11 mouse cellular contexts compared by ENCODE assay signal in genomic region chr1:193316358-193316750, GRCm38 (mm10). TPM values are rescaled to one million over a fixed set of nuclear protein-coding genes. Genes with fewer than 3 reads are reported as not detected.
A peak's percentile ranks its signal among the peaks of the same experiment; 100 is the strongest.
DNase-seq lines count a peak whose midpoint lies in the region; ATAC-seq and TF ChIP-seq lines count a peak whose summit lies in the region.
"Had no signal": no experiment of that assay in that cellular context is flagged by ENCODE, and none has a peak within 500 bp of the region (broad histone marks: within the 10 kb centered on the region; RNA-seq: fewer than 3 reads in every experiment).

No protein-coding gene starts in this region.

- H3K4me3 ChIP-seq in cerebellum, adult 2 months (replicated peaks; ENCODE audit: insufficient read depth, low read depth, low read length): no peak overlapping the region
- no peak overlapping the region for H3K4me3 ChIP-seq in heart, embryonic 13.5 days
- no peak overlapping the region for H3K4me3 ChIP-seq in limb, embryonic 13.5 days
- H3K4me3 ChIP-seq in limb, embryonic 10.5 days: no peak overlapping the region
- no peak overlapping the region for H3K4me3 ChIP-seq in intestine, embryonic 16.5 days (ENCODE audit: low read length)
- H3K4me3 ChIP-seq: embryonic facial prominence, embryonic 12.5 days; midbrain, embryonic 12.5 days had no signal

- DNase-seq in cerebellum, adult 2 months: no peak
- no peak for DNase-seq in cerebellum, adult 8-10 months
- DNase-seq in heart, adult 11 months: no peak
- no peak for DNase-seq in limb, embryonic 10.5 days (ENCODE audit: low spot score)
- DNase-seq in retina, embryonic 14.5 days (ENCODE audit: low spot score): no peak

- no peaks in the 10 kb centered on the region for H3K27me3 ChIP-seq in cerebellum, adult 2 months (ENCODE audit: control insufficient read depth, insufficient read depth, low read length)
- H3K27me3 ChIP-seq in heart, embryonic 13.5 days (replicated peaks): no peaks in the 10 kb centered on the region
- H3K27me3 ChIP-seq in limb, embryonic 13.5 days: no peaks in the 10 kb centered on the region
- no peaks in the 10 kb centered on the region for H3K27me3 ChIP-seq in limb, embryonic 10.5 days (ENCODE audit: low read depth, poor library complexity, severe bottlenecking)
- H3K27me3 ChIP-seq in intestine, embryonic 16.5 days (replicated peaks; ENCODE audit: control insufficient read depth, insufficient read depth, low read length): no peaks in the 10 kb centered on the region
- H3K27me3 ChIP-seq: embryonic facial prominence, embryonic 12.5 days had no signal

- H3K4me1 ChIP-seq in cerebellum, adult 2 months (ENCODE audit: control insufficient read depth, insufficient read depth, low read length): peaks cover 32% of the 10 kb centered on the region
- peaks cover 62% of the 10 kb centered on the region for H3K4me1 ChIP-seq in heart, embryonic 13.5 days
- H3K4me1 ChIP-seq in limb, embryonic 13.5 days: 0 out of 2 replicates have a peak, but pooled peaks cover 2% of the 10 kb centered on the region
- peaks cover 20% of the 10 kb centered on the region for H3K4me1 ChIP-seq in limb, embryonic 10.5 days
- H3K4me1 ChIP-seq in intestine, embryonic 16.5 days (ENCODE audit: control insufficient read depth, insufficient read depth, low read length): peaks cover 14% of the 10 kb centered on the region; the same call in 1 of the 2 replicates
- H3K4me1 ChIP-seq: embryonic facial prominence, embryonic 12.5 days had no signal

- H3K9me3 ChIP-seq in heart, embryonic 13.5 days: no peaks in the 10 kb centered on the region
- no peaks in the 10 kb centered on the region for H3K9me3 ChIP-seq in limb, embryonic 13.5 days
- no peaks in the 10 kb centered on the region for H3K9me3 ChIP-seq in limb, embryonic 10.5 days (replicated peaks)
- no peaks in the 10 kb centered on the region for H3K9me3 ChIP-seq in intestine, embryonic 16.5 days (ENCODE audit: control insufficient read depth, low read length)
- H3K9me3 ChIP-seq: embryonic facial prominence, embryonic 12.5 days; G1E; midbrain, embryonic 12.5 days had no signal

- ATAC-seq in heart, embryonic 13.5 days (ENCODE audit: extremely low read depth, insufficient number of reproducible peaks, low FRiP score, low TSS enrichment): no peak
- ATAC-seq in limb, embryonic 13.5 days (ENCODE audit: low FRiP score, low read depth): no peak
- peak; percentile 9; the same call in 1 of the 2 replicates for ATAC-seq in intestine, embryonic 16.5 days

- WGBS in cerebellum, adult 2 months: 20% methylated on average over 9 of the region's 9 CpGs
- 31% methylated on average over 9 of the region's 9 CpGs for WGBS in heart, embryonic 13.5 days
- 82% methylated on average over 9 of the region's 9 CpGs for WGBS in limb, embryonic 13.5 days
- 87% methylated on average over 9 of the region's 9 CpGs for WGBS in limb, embryonic 10.5 days
- 67% methylated on average over 9 of the region's 9 CpGs for WGBS in intestine, embryonic 16.5 days

- H3K4me2 ChIP-seq in heart, embryonic 13.5 days: no peak overlapping the region
- H3K4me2 ChIP-seq in limb, embryonic 13.5 days (replicated peaks): no peak overlapping the region
- no peak overlapping the region for H3K4me2 ChIP-seq in intestine, embryonic 16.5 days (ENCODE audit: low read depth, low read length)
- H3K4me2 ChIP-seq: embryonic facial prominence, embryonic 12.5 days; midbrain, embryonic 12.5 days had no signal

- no peak for TF ChIP-seq POLR2A in cerebellum, adult 2 months (IDR thresholded peaks at IDR 0.05; ENCODE audit: borderline replicate concordance, insufficient read depth, low read length)

- 0 out of 2 replicates have a peak overlapping the region, but pooled peaks have one; percentile 29 for H3K9ac ChIP-seq in heart, embryonic 13.5 days
- no peak overlapping the region for H3K9ac ChIP-seq in limb, embryonic 13.5 days
- no peak overlapping the region for H3K9ac ChIP-seq in intestine, embryonic 16.5 days (ENCODE audit: low read depth, low read length)
- H3K9ac ChIP-seq: embryonic facial prominence, embryonic 12.5 days; midbrain, embryonic 12.5 days had no signal

- no peak for TF ChIP-seq CTCF in cerebellum, adult 2 months (IDR thresholded peaks at IDR 0.05; ENCODE audit: borderline replicate concordance, insufficient read depth, low read depth, low read length)

- peak overlapping the region; percentile 94 for H3K27ac ChIP-seq in cerebellum, adult 2 months (ENCODE audit: insufficient read depth, low read length)
- H3K27ac ChIP-seq in heart, embryonic 13.5 days (replicated peaks): peak overlapping the region; percentile 96
- H3K27ac ChIP-seq in limb, embryonic 13.5 days: 0 out of 2 replicates have a peak overlapping the region, but pooled peaks have one; percentile 0
- H3K27ac ChIP-seq in limb, embryonic 10.5 days: no peak overlapping the region
- H3K27ac ChIP-seq in intestine, embryonic 16.5 days (ENCODE audit: low read length): peak overlapping the region; percentile 84
- H3K27ac ChIP-seq: embryonic facial prominence, embryonic 12.5 days; midbrain, embryonic 12.5 days had no signal

- H3K36me3 ChIP-seq in heart, embryonic 13.5 days: no peaks in the 10 kb centered on the region
- no peaks in the 10 kb centered on the region for H3K36me3 ChIP-seq in limb, embryonic 13.5 days
- no peaks in the 10 kb centered on the region for H3K36me3 ChIP-seq in limb, embryonic 10.5 days
- H3K36me3 ChIP-seq in intestine, embryonic 16.5 days (ENCODE audit: control insufficient read depth, insufficient read depth, low read length): no peaks in the 10 kb centered on the region
- H3K36me3 ChIP-seq: embryonic facial prominence, embryonic 12.5 days; G1E; midbrain, embryonic 12.5 days had no signal

RNA-seq across cellular contexts. Expression of gene G0s2, which starts 43.3 kb away (rescaled TPM):
- polyA plus RNA-seq in cerebellum, adult 2 months (2012; rRNA removed): 36.0 and 37.1 TPM in 2 replicates
- polyA plus RNA-seq in heart, embryonic 13.5 days (2015; fragmentation: Nextera tagmentation; extraction: Ambion mirVana): 50.8 and 60.1 TPM in 2 replicates
- 18.7 and 19.3 TPM in 2 replicates for polyA plus RNA-seq in limb, embryonic 13.5 days (2015; fragmentation: Nextera tagmentation; extraction: Ambion mirVana)
- polyA plus RNA-seq in limb, embryonic 10.5 days (2016; fragmentation: Nextera tagmentation; extraction: Ambion mirVana): 4.6 and 6.3 TPM in 2 replicates
- polyA plus RNA-seq in intestine, embryonic 16.5 days (2015; fragmentation: Nextera tagmentation; extraction: Ambion mirVana): 20.0 and 25.1 TPM in 2 replicates
- polyA plus RNA-seq: G1E had no signal

RNA-seq across cellular contexts. Expression of gene Hsd11b1, which starts 52.5 kb away (rescaled TPM):
- 94.8 and 95.6 TPM in 2 replicates for polyA plus RNA-seq in cerebellum, adult 2 months (2012; rRNA removed)
- polyA plus RNA-seq in heart, embryonic 13.5 days (2015; fragmentation: Nextera tagmentation; extraction: Ambion mirVana): 1.3 and 1.9 TPM in 2 replicates
- polyA plus RNA-seq in limb, embryonic 13.5 days (2015; fragmentation: Nextera tagmentation; extraction: Ambion mirVana): 0.86 and 1.3 TPM in 2 replicates
- not detected in 2 replicates for polyA plus RNA-seq in limb, embryonic 10.5 days (2016; fragmentation: Nextera tagmentation; extraction: Ambion mirVana)
- polyA plus RNA-seq in intestine, embryonic 16.5 days (2015; fragmentation: Nextera tagmentation; extraction: Ambion mirVana): 0.91 and 1.2 TPM in 2 replicates
- polyA plus RNA-seq: G1E; midbrain, embryonic 12.5 days had no signal

RNA-seq across cellular contexts. Expression of gene Camk1g, which starts 53.7 kb away (rescaled TPM):
- 23.4 and 26.4 TPM in 2 replicates for polyA plus RNA-seq in cerebellum, adult 2 months (2012; rRNA removed)
- polyA plus RNA-seq in heart, embryonic 13.5 days (2015; fragmentation: Nextera tagmentation; extraction: Ambion mirVana): 7.5 and 8.3 TPM in 2 replicates
- polyA plus RNA-seq in limb, embryonic 13.5 days (2015; fragmentation: Nextera tagmentation; extraction: Ambion mirVana): 15.5 and 16.0 TPM in 2 replicates
- polyA plus RNA-seq in limb, embryonic 10.5 days (2016; fragmentation: Nextera tagmentation; extraction: Ambion mirVana): 8.2 and 13.2 TPM in 2 replicates
- polyA plus RNA-seq in intestine, embryonic 16.5 days (2015; fragmentation: Nextera tagmentation; extraction: Ambion mirVana): 4.7 and 5.2 TPM in 2 replicates
- polyA plus RNA-seq: G1E had no signal

Comparison
In these comparisons a context has a peak if more than half of its experiments do, and no peak if none do; other contexts are left out.
1. RNA of gene Hsd11b1, which starts 52.5 kb away (polyA plus RNA-seq): 94.8 to 95.6 TPM in cerebellum, adult 2 months; 0.86 to 1.3 TPM in limb, embryonic 13.5 days, 1.3 to 1.9 TPM in heart, embryonic 13.5 days, 0.91 to 1.2 TPM in intestine, embryonic 16.5 days and not detected in limb, embryonic 10.5 days; every median in the first group is over 10 times any median in the second.